Mouse (Mus musculus): ENCODE data around the gene Slc10a2. TPM values are rescaled to one million over a fixed set of nuclear protein-coding genes. Genes with fewer than 3 reads are reported as not detected.

Slc10a2 gene
- polyA plus RNA-seq, 1 experiment = not detected

- no peak for DNase-seq
- H3K4me1 ChIP-seq (ENCODE audit: control insufficient read depth, insufficient read depth, low read length) = no peaks in the 10 kb centered on the region
- WGBS = 93% methylated on average over 4 of the region's 4 CpGs
- no peak overlapping the region for H3K27ac ChIP-seq (ENCODE audit: insufficient read depth, low read length)
- no peaks in the 10 kb centered on the region for H3K27me3 ChIP-seq (ENCODE audit: control insufficient read depth, insufficient read depth, low read length)
- no peak overlapping the region for H3K4me3 ChIP-seq (replicated peaks; ENCODE audit: insufficient read depth, low read depth, low read length)
- TF ChIP-seq POLR2A (IDR thresholded peaks at IDR 0.05; ENCODE audit: borderline replicate concordance, insufficient read depth, low read length) (no peak), CTCF (IDR thresholded peaks at IDR 0.05; ENCODE audit: borderline replicate concordance, insufficient read depth, low read depth, low read length) (no peak)
These were observed 66.2 kb downstream of the Slc10a2 start for GRCm38 (mm10) chr8:5038811-5039561.

All from cerebellum, adult 2 months (tissue).